Mouse (Mus musculus) frontal cortex, postnatal 14 days (tissue): ENCODE measurements at regions not wholly inside any gene's neighbourhood (a gene's known extent, or its start where the extent isn't known, plus 50 kb on each side); places are given as distances from the start of the nearest gene placed in this dataset.

Experiments used
- DNase-seq, 2 experiments: peaks; one replicate each; pipeline ENCODE4 v3.0.0; 2022; ENCODE audit warnings: low spot score in 2 of 2

GRCm38 (mm10) chr11:8227772-8228425 is 436.4 kb downstream of the Tns3 start:
- DNase-seq, result no peak

- DNase-seq, result no peak
Measured at GRCm38 (mm10) chr11:8224366-8224765, 440.0 kb downstream of the Tns3 start.

- no peak for DNase-seq
Measured at GRCm38 (mm10) chr11:8220618-8221017, 443.7 kb downstream of the Tns3 start.

GRCm38 (mm10) chr11:8219911-8220310 is 444.4 kb downstream of the Tns3 start:
- DNase-seq, result no peak

GRCm38 (mm10) chr11:8215634-8216033 is 448.7 kb downstream of the Tns3 start:
- no peak for DNase-seq

GRCm38 (mm10) chr11:8214305-8214903 is 449.9 kb downstream of the Tns3 start:
- no peak for DNase-seq

- DNase-seq, result no peak
Measured at GRCm38 (mm10) chr11:8213130-8213529, 451.2 kb downstream of the Tns3 start.

- no peak for DNase-seq
Measured at GRCm38 (mm10) chr11:8212714-8213113, 451.6 kb downstream of the Tns3 start.

GRCm38 (mm10) chr11:8209041-8209440 is 455.3 kb downstream of the Tns3 start:
- no peak for DNase-seq

- no peak for DNase-seq
Measured at GRCm38 (mm10) chr11:8199293-8199692, 465.0 kb downstream of the Tns3 start.
